Mouse (Mus musculus) forebrain, postnatal 0 days (tissue): ENCODE measurements around the gene Cisd2. TPM values are rescaled to one million over a fixed set of nuclear protein-coding genes. Genes with fewer than 3 reads are reported as not detected.

ENCODE experiments used
- ATAC-seq: fragments of 200-750 bp; cut with Nextera tagmentation; 2 replicates; pipeline ENCODE4 v1.8.0; 2017; ENCODE audit warnings: mild to moderate bottlenecking, moderate library complexity
- DNase-seq: peaks from one replicate; pipeline ENCODE4 v3.0.0-alpha.2; 2015
- H3K27ac ChIP-seq: fragments of 300-500 bp; sonication (generic); 2 replicates; pipeline ENCODE4 v1.5.1; 2014; ENCODE audit warnings: low read depth, mild to moderate bottlenecking, antibody characterized with exemption, low read length, moderate library complexity, mixed read lengths
- H3K27me3 ChIP-seq: fragments of 300-500 bp; sonication (generic); 2 replicates; pipeline ENCODE4 v1.6.1; 2014; ENCODE audit warnings: mild to moderate bottlenecking, low read length, mixed read lengths; ENCODE audit not compliant: insufficient read depth
- H3K36me3 ChIP-seq: fragments of 300-500 bp; sonication (generic); 2 replicates; pipeline ENCODE4 v1.6.1; 2014; ENCODE audit warnings: mild to moderate bottlenecking, moderate library complexity; ENCODE audit not compliant: insufficient read depth
- H3K4me1 ChIP-seq: fragments of 300-500 bp; sonication (generic); 2 replicates; pipeline ENCODE4 v1.6.1; 2014; ENCODE audit warnings: antibody characterized with exemption; ENCODE audit not compliant: insufficient read depth
- H3K4me2 ChIP-seq: fragments of 300-500 bp; sonication (generic); 2 replicates; pipeline ENCODE4 v1.6.1; 2014; ENCODE audit warnings: low read depth, mild to moderate bottlenecking, moderate library complexity
- H3K4me3 ChIP-seq: fragments of 300-500 bp; sonication (generic); 2 replicates; pipeline ENCODE4 v1.5.1; 2014; ENCODE audit warnings: low read depth, low read length, mixed read lengths
- H3K9ac ChIP-seq: fragments of 300-500 bp; sonication (generic); 2 replicates; pipeline ENCODE4 v1.6.1; 2014; ENCODE audit warnings: mild to moderate bottlenecking
- H3K9me3 ChIP-seq: fragments of 300-500 bp; sonication (generic); 2 replicates; pipeline ENCODE4 v1.6.1; 2016; ENCODE audit warnings: low read length
- CTCF ChIP-seq: sonication (generic); IDR thresholded peaks from 2 replicates; pipeline ENCODE4 v1.5.1; 2016; ENCODE audit warnings: antibody characterized with exemption, control low read depth, low read depth
- WGBS: fragments of 180-500 bp; shearing (Covaris S2); extraction: QIAGEN DNeasy Blood & Tissue Kit; methylation state at CpG from one replicate; pipeline ENCODE4 v1.1.7; 2014; 5-methylcytosine and 5-hydroxymethylcytosine counted together
- polyA plus RNA-seq: library from polyadenylated mRNA; unstranded; fragments of >200 nt; fragmentation: Nextera tagmentation; extraction: Ambion mirVana; gene quantifications from 2 replicates; pipeline ENCODE4 v1.2.1, GENCODE M21; 2015
- total RNA-seq: library from RNA; depleted of rRNA; stranded (reverse); fragments of >200 nt; gene quantifications from 2 replicates; pipeline ENCODE4 v1.2.3, GENCODE M21; 2014; rRNA removed

Gene Cisd2
- total RNA-seq (29.0 and 41.5 TPM in 2 replicates), polyA plus RNA-seq (29.7 and 41.1 TPM in 2 replicates)

DNA sequence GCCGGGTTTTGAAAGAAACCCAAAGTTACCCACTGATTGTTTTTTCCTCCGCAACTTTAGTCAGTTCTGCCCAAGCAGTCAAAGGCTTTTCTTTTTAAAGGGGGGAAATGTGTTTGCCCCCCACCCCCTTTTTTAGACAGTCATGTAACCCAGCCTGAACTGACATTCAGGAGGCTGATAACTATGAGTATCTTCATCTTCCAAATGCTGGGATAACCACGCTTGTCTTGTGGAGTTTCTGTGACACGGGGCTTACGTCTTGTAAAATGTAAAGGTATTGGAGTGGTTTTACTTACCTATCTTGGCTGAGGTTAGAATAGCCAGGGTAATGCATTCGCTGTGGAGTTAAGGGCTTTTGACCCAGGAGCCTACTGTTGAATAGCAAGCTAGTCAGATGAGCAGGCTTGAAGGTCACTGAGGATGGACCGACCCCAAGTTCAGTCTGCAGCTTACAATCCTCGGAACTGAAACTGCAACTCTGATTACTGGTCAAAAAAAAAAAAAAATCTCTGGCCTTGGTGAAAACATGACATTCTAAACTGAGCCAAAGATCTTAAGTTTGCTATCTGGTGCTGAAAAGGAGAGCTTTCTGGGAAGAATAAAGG is at the start of gene Cisd2:
TSS of gene Cisd2 (minus strand) at position 318 of the 605 bp plus-strand sequence.
- 4% methylated on average over 8 of the region's 8 CpGs for WGBS

DNA sequence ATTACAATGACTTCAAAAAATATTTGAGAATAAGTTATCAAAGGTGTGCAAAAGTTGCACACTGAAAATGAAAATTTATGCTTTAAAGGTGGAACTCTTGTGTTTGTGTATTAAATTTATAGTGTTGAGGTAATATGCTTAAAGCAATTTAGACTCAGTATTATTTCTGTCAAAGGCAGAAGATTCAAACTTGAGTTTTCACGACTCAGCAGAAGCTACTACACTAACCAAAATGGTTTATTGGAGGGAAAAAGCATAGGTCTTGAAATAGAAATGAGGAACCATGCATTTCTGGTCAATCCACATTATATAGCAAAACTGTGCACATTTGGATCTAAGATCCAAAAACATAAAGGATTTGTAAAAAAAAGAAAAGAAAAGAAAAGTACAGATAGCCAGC is 47.1 kb upstream of the Cisd2 start:
- Histone ChIP-seq H3K4me2 (no peak overlapping the region), H3K4me1 (no peaks in the 10 kb centered on the region), H3K27me3 (no peaks in the 10 kb centered on the region), H3K36me3 (peaks cover 8% of the 10 kb centered on the region), H3K4me3 (no peak overlapping the region), H3K9ac (no peak overlapping the region), H3K9me3 (no peaks in the 10 kb centered on the region), H3K27ac (no peak overlapping the region)
- 84% methylated on average over 1 of the region's 1 CpGs for WGBS
- TF ChIP-seq CTCF, result no peak
- no peak for DNase-seq
- ATAC-seq, result no peak

More for the DNA sequence above, at the start of gene Cisd2:
- Histone ChIP-seq H3K4me3 (peak within 1 kb of the TSS; percentile 76), H3K27me3 (no peaks in the 10 kb centered on the region), H3K27ac (peak within 1 kb of the TSS; percentile 98), H3K36me3 (no peaks in the 10 kb centered on the region), H3K9me3 (no peaks in the 10 kb centered on the region), H3K4me2 (peak within 1 kb of the TSS; percentile 61), H3K4me1 (peaks cover 13% of the 10 kb centered on the region; the same call in 1 of the 2 replicates), H3K9ac (peak within 1 kb of the TSS; percentile 78)
- no peak for TF ChIP-seq CTCF
- ATAC-seq (peak; percentile 25), DNase-seq (no peak)

DNA sequence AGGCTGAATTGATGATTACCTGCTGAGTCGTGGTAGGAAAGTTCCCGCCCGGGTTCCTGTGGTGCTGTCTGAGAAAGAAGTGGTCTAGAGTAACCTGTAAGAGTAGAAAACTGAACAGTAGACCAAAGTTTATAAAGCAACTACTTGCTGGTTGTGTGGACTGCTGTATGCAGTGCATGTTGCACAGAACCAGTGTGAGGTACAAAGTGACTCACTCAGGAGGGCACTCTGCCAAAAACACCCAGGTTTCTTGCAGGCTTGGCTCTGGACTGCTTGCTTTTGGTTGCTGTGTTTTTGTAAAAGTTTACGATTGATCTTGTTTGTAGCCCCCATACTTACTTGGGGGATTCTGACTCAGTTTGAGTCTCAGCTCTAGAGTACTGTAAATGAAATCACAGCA is 46.2 kb upstream of the Cisd2 start:
- WGBS, result 32% methylated on average over 4 of the region's 4 CpGs
- peak; percentile 43 for DNase-seq
- TF ChIP-seq CTCF, result no peak
- no peak overlapping the region for H3K4me3 ChIP-seq
- no peak overlapping the region for H3K4me2 ChIP-seq
- H3K27ac ChIP-seq, result no peak overlapping the region
- no peak overlapping the region for H3K9ac ChIP-seq
- peaks cover 8% of the 10 kb centered on the region for H3K36me3 ChIP-seq
- ATAC-seq, result peak; percentile 69
- no peaks in the 10 kb centered on the region for H3K9me3 ChIP-seq
- H3K4me1 ChIP-seq, result no peaks in the 10 kb centered on the region
- H3K27me3 ChIP-seq, result no peaks in the 10 kb centered on the region

DNA sequence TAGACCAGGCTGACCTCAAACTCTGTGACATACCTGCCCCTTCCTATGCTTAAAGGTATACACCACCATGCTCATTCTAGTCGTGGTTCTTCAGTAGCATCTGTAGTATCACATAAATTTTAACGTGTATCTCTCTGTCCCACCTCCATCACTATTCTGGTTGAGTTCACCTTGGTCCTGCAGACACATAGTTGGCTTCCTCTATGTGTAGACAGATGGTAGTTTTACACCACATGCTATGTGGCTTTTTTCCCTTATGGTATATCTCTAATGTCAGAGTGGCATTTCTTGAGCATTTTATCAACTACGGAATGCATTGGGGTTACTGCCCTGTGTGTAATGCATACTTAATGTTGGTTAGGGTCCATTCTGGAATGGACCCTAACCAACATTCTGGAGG is 45.4 kb upstream of the Cisd2 start:
- Histone ChIP-seq H3K36me3 (peaks cover 11% of the 10 kb centered on the region), H3K27ac (no peak overlapping the region), H3K27me3 (no peaks in the 10 kb centered on the region), H3K4me3 (no peak overlapping the region), H3K4me2 (no peak overlapping the region), H3K4me1 (no peaks in the 10 kb centered on the region), H3K9ac (no peak overlapping the region), H3K9me3 (no peaks in the 10 kb centered on the region)
- 52% methylated on average over 3 of the region's 3 CpGs for WGBS
- ATAC-seq (peak; percentile 17; the same call in 1 of the 2 replicates), DNase-seq (no peak)
- no peak for TF ChIP-seq CTCF

DNA sequence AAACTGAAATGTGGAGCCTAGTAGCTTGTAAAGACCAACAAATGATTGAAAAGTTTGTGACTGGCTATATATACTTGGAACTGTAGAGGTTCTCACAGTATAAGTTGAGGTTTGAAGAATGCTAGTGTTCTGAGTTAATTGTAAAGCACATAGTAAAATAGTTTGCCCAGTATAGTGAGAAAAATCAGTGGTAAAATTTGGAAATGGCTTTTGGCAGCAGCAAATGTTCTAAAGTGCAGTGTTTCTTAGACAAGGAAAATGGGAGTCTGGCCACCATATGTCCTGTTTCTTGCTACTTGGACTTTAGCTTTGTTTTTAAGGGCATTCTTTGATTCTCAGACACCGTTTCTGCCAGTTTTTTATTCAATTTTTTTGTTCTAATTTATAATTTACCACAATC is 44.7 kb upstream of the Cisd2 start:
- Histone ChIP-seq H3K4me3 (no peak overlapping the region), H3K27me3 (no peaks in the 10 kb centered on the region), H3K4me2 (no peak overlapping the region), H3K4me1 (no peaks in the 10 kb centered on the region), H3K9ac (no peak overlapping the region), H3K36me3 (peaks cover 11% of the 10 kb centered on the region), H3K27ac (no peak overlapping the region), H3K9me3 (no peaks in the 10 kb centered on the region)
- DNase-seq (no peak), ATAC-seq (no peak)
- WGBS, result 74% methylated on average over 1 of the region's 1 CpGs
- no peak for TF ChIP-seq CTCF

DNA sequence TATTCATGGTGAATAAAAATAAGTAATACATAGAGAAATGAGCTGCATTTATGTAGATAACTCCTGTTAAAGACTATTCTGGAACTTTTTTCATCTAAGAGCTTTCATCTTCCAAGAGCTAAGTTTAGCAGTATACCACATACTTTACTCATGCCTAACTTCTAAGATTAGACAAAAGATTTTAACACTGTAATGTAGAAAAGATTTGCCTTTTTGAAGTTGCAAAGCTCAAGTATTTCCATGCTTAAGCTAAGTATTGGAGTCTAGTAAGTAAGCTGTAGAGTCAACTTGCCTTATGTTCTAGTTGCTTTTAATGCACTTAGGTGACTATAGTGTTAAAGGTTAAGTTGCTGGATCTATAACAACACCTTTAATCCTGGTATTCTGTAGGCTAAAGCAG is 35.3 kb upstream of the Cisd2 start:
- H3K36me3 ChIP-seq, result peaks cover 14% of the 10 kb centered on the region
- H3K9me3 ChIP-seq, result no peaks in the 10 kb centered on the region
- no peak for ATAC-seq
- H3K4me1 ChIP-seq, result no peaks in the 10 kb centered on the region
- no peak overlapping the region for H3K4me2 ChIP-seq
- H3K9ac ChIP-seq, result no peak overlapping the region
- no peak overlapping the region for H3K27ac ChIP-seq
- H3K4me3 ChIP-seq, result no peak overlapping the region
- DNase-seq, result no peak
- TF ChIP-seq CTCF, result no peak
- no peaks in the 10 kb centered on the region for H3K27me3 ChIP-seq

DNA sequence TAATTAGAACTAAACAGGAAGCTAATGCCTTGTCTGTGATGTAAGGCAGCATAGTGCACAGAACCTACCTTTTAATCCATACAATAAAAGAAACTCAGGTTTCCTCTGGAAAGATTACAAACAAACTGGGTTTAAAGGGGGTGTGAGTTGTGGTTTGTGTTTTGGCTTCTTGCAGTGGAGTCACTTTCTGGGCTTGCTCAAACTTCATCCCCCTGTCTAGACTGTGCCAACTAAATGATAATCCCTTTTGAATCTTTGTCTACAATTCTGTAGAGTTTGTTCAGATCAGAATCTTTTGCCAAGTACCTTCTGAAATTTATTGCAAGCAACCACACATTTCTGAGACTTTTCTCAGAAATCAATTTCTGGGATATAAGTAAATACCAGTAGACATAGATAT is 21.2 kb upstream of the Cisd2 start:
- Histone ChIP-seq H3K9ac (no peak overlapping the region), H3K36me3 (no peaks in the 10 kb centered on the region), H3K27ac (no peak overlapping the region), H3K4me1 (peaks cover 5% of the 10 kb centered on the region), H3K9me3 (no peaks in the 10 kb centered on the region), H3K4me3 (no peak overlapping the region), H3K4me2 (no peak overlapping the region), H3K27me3 (no peaks in the 10 kb centered on the region)
- ATAC-seq (no peak), DNase-seq (no peak)
- TF ChIP-seq CTCF, result no peak
